Mouse (Mus musculus) ES-E14 (cell line): ENCODE data around the gene Gm10719. TPM values are rescaled to one million over a fixed set of nuclear protein-coding genes. Genes with fewer than 3 reads are reported as not detected.
"Not testable (repeated sequence)": the region's sequence is repeated elsewhere in the genome, so short reads cannot be mapped to it uniquely, and the experiment has no call there.

ENCODE experiments used
- DNase-seq: peaks from one replicate; pipeline ENCODE4 v3.0.0-alpha.2; 2013; ENCODE audit warnings: low read depth, low spot score
- H3K27ac ChIP-seq: 2 replicates; pipeline ENCODE4 v1.5.1; 2012; ENCODE audit warnings: low read depth, mild to moderate bottlenecking, low read length, moderate library complexity, mixed read lengths; ENCODE audit not compliant: poor library complexity, insufficient read depth, severe bottlenecking
- H3K36me3 ChIP-seq: 2 replicates; pipeline ENCODE4 v1.6.1; 2012; ENCODE audit warnings: mild to moderate bottlenecking, low read length, moderate library complexity, mixed read lengths; ENCODE audit not compliant: control insufficient read depth, poor library complexity, insufficient read depth, severe bottlenecking
- H3K4me1 ChIP-seq, 2 experiments: fragments of 150-350 bp in 1 of 2; sonication (generic) in 1 of 2; 2 replicates each; pipeline ENCODE4 v1.6.1; 2012; ENCODE audit warnings: low read length in 2 of 2, mild to moderate bottlenecking in 1 of 2, mixed read lengths in 1 of 2; ENCODE audit not compliant: control insufficient read depth in 2 of 2, insufficient read depth in 2 of 2, poor library complexity in 1 of 2
- H3K4me3 ChIP-seq, 2 experiments: fragments of 150-350 bp in 1 of 2; sonication (generic) in 1 of 2; 2 replicates each; pipeline ENCODE4 v1.5.1; 2012; ENCODE audit warnings: low read length in 2 of 2, low read depth in 1 of 2, mild to moderate bottlenecking in 1 of 2, mixed read lengths in 1 of 2; ENCODE audit not compliant: insufficient read depth in 1 of 2, poor library complexity in 1 of 2, severe bottlenecking in 1 of 2
- H3K9ac ChIP-seq: 2 replicates; pipeline ENCODE4 v1.6.1; 2012; ENCODE audit warnings: low read depth, mild to moderate bottlenecking, low read length, mixed read lengths; ENCODE audit not compliant: poor library complexity, insufficient read depth, severe bottlenecking
- H3K9me3 ChIP-seq: fragments of 150-350 bp; sonication (generic); 2 replicates; pipeline ENCODE4 v1.6.1; 2012; ENCODE audit warnings: low read depth, mild to moderate bottlenecking, low read length; ENCODE audit not compliant: control insufficient read depth, insufficient read depth
- in situ Hi-C, 2 experiments: fragments of 600-800 bp; cut with MboI; formaldehyde crosslinking; loops; one replicate each; pipeline ENCODE4 v1.15.1; 2025; ENCODE audit warnings: low sequenced_read_pairs in 2 of 2, inconsistent platforms in 1 of 2; ENCODE audit not compliant: unreplicated experiment in 2 of 2
- total RNA-seq: library from RNA; depleted of rRNA; stranded (reverse); fragments of 300-350 nt; gene quantifications from 2 replicates; pipeline ENCODE4 v1.2.3, GENCODE M21; 2012; rRNA removed

Gene Gm10719
- total RNA-seq, 1 experiment: 7.4 TPM

DNA sequence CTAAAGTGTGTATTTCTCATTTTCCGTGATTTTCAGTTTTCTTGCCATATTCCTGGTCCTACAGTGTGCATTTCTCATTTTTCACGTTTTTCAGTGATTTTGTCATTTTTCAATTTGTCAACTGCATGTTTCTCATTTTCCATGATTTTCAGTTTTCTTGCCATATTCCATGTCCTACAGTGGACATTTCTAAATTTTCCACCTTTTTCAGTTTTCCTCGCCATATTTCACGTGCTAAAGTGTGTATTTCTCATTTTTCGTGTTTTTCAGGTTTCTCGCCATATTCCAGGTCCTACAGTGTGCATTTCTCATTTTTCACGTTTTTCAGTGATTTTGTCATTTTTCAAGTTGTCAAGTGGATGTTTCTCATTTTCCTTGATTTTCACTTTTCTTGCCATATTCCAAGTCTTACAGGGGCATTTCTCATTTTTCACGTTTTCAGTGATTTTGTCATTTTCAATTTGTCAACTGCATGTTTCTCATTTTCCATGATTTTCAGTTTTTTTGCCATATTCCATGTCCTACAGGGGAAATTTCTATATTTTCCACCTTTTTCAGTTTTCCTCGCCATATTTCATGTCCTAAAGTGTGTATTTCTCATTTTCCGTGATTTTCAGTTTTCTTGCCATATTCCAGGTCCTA is 13.6 kb downstream of the Gm10719 start:
- H3K4me1 ChIP-seq, H3K9me3 ChIP-seq, H3K4me3 ChIP-seq, DNase-seq, H3K9ac ChIP-seq, H3K36me3 ChIP-seq, H3K27ac ChIP-seq, in situ Hi-C loops: not testable (repeated sequence)

DNA sequence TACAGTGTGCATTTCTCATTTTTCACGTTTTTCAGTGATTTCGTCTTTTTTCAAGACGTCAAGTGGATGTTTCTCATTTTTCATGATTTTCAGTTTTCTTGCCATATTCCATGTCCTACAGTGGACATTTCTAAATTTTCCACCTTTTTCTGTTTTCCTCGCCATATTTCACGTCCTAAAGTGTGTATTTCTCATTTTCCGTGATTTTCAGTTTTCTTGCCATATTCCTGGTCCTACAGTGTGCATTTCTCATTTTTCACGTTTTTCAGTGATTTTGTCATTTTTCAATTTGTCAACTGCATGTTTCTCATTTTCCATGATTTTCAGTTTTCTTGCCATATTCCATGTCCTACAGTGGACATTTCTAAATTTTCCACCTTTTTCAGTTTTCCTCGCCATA is 17.1 kb downstream of the Gm10719 start, which contains the start of gene Gm17535:
Gene Gm17535, plus strand, starts transcription at position 301 of the 400 bp plus-strand sequence.
- H3K4me1 ChIP-seq, DNase-seq, in situ Hi-C loops, H3K9me3 ChIP-seq, H3K9ac ChIP-seq, H3K27ac ChIP-seq, H3K36me3 ChIP-seq, H3K4me3 ChIP-seq: not testable (repeated sequence)

DNA sequence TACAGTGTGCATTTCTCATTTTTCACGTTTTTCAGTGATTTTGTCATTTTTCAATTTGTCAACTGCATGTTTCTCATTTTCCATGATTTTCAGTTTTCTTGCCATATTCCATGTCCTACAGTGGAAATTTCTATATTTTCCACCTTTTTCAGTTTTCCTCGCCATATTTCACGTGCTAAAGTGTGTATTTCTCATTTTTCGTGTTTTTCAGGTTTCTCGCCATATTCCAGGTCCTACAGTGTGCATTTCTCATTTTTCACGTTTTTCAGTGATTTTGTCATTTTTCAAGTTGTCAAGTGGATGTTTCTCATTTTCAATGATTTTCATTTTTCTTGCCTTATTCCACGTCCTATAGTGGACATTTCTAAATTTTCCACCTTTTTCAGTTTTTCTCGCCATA is 19.4 kb downstream of the Gm10719 start, which contains the start of gene Gm10715:
Gene Gm10715, plus strand, starts transcription at position 301 of the 400 bp plus-strand sequence.
- in situ Hi-C loops, H3K9me3 ChIP-seq, H3K4me1 ChIP-seq, DNase-seq, H3K27ac ChIP-seq, H3K4me3 ChIP-seq, H3K9ac ChIP-seq, H3K36me3 ChIP-seq: not testable (repeated sequence)

DNA sequence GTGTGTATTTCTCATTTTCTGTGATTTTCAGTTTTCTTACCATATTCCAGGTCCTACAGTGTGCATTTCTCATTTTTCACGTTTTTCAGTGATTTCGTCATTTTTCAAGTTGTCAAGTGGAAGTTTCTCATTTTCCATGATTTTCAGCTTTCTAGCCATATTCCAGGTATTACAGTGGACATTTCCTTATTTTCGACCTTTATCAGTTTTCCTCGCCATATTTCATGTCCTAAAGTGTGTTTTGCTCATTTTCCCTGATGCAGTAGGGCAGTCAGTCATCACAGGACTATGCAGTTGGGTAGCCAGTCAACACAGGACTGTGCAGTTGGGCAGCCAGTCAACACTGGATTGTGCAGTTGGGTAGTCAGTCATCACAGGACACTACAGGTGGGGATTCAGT is 21.0 kb downstream of the Gm10719 start:
- H3K4me1 ChIP-seq, DNase-seq, H3K9ac ChIP-seq, H3K9me3 ChIP-seq, H3K36me3 ChIP-seq, H3K27ac ChIP-seq, in situ Hi-C loops, H3K4me3 ChIP-seq: not testable (repeated sequence)

Other genes starting within 250 kb of the Gm10719 start
- not detected in 2 replicates for gene Gm10722, start 16.5 kb upstream of the Gm10719 start, total RNA-seq
- gene Gm11168, start 14.1 kb upstream of the Gm10719 start, total RNA-seq: 0.40 TPM in 1 of 2 replicates, not detected in the other
- 0.76 TPM in 1 of 2 replicates, not detected in the other for gene Gm10721, start 4.3 kb upstream of the Gm10719 start, total RNA-seq
- 0.85 TPM in 1 of 2 replicates, not detected in the other for gene Gm10720, start 1.8 kb upstream of the Gm10719 start, total RNA-seq
- 3.5 and 9.1 TPM in 2 replicates for gene Gm10718, start 6.1 kb downstream of the Gm10719 start, total RNA-seq
- gene Gm10717, start 8.0 kb downstream of the Gm10719 start, total RNA-seq: not detected in 2 replicates
- not detected in 2 replicates for gene Gm17535, start 17.2 kb downstream of the Gm10719 start, total RNA-seq
- not detected in 2 replicates for gene Gm10715, start 19.5 kb downstream of the Gm10719 start, total RNA-seq